Mouse (Mus musculus) naive thymus-derived CD4-positive, alpha-beta T cell, adult 2 months (primary cell): ENCODE data around the gene Fam166a.

ENCODE experiments used
- DNase-seq: peaks from one replicate; pipeline ENCODE4 v3.0.0-alpha.2; 2011; ENCODE audit warnings: low read depth

Gene Fam166a

GRCm38 (mm10) chr2:25223681-25224491 is 5.3 kb downstream of the Fam166a start:
- no peak for DNase-seq

DNA sequence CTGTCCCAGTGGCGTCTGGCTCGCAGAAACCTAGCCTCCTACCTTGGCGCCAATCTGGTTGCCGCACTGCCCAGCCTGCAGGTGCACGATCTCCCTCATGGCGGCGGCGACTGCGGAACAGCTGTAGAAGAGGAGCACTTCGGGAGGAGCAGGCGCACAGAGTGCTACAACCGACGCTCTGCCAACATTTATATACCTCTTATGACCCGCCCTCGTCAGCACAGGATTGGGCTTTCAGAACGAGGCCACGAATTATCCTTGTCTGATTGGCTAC is 5.9 kb downstream of the Fam166a start, which contains the start of gene Tubb4b:
Gene Tubb4b (minus strand): TSS at position 211 of the 274 bp plus-strand sequence.
- no peak for DNase-seq

DNA sequence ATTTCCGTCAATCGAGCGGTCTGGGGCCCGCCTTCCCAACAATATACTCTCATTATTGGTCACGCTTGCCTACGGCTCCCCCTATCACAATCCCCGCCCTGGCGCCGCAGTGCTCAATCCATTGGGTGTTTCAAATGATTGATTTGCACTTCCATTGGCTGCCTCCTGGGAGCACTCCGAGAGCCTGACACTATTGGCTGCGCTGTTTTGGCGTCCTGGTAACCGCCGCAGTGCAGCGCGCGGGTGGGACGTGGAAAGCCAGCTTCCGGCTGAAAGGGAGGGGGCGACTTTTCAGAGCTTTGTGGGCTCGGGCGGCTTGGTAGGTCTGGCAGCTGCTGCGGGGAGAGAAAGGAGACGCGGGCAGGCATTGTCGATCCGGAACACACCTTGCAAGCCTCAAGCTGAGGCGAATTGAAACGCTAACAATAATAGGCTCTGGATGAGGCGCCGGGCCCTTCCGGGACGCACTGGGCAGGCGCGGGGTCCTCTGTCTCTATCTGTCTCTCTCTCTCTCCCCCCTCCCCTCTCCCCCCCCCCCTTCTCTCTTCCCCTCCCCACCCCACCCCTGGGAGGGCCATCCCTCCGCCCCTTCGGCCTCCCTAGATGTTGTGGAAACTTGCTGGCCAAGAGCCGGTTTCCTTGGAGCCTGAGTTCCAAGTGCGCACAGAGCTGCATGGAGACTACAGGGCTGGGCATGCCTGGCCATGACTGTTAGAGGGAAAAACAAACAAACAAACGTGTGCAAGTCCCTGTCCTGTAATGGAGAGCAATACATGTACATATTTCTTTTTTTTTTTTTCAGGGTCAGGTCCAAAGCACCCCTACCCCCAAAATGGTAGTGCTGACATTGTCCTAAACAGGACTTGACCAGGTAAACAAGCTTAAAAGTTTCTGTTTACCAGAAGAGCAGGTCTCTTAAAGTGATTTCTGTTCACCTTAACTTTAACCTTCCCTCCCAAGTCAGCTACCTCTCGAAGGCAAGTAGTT is 6.5 kb downstream of the Fam166a start:
- DNase-seq: peak; percentile 99

DNA sequence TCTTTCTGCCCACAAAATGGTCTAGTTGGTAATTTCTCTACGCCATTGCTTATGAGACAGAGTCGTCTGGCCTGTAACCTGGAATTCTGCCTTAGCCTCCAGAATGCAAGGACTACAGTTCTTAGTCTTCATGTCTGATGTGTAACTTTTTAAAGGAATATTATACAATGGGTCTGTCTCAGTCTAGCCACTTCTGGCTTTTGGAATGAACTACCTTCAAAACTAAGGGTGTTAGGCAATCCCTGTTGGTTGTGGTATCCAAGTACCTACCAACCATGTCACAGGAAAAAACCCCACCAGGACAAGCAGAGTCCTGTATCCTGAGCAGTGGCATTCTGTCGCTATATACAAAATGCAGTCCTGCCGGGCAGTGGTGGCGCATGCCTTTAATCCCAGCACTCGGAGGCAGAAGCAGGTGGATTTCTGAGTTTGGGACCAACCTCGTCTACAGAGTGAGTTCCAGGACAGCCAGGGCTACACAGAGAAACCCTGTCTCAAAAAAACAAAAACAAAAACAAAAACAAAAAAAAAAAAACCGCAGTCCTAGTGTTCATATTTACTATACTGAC is 7.3 kb downstream of the Fam166a start:
- DNase-seq: no peak

DNA sequence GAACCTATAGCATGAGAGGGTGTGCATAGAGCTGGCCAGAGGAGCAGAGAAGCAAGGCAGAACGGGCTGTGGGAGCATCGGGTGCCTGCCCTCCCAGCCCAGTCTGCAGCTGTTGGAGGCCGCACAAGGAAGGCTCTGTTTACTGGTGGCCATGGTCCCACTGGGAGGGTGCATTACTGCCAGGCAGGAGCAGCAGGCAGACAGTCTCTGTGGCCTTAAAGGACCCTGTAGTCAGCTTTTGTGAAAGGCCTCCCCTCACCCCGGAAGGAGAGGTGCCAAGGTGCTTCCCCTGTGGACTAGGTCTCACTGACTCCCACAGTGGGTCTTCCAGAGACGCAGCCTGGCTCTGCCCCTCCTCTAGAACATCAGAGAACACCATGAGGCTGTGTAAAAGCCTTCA is 8.3 kb downstream of the Fam166a start:
- no peak for DNase-seq

DNA sequence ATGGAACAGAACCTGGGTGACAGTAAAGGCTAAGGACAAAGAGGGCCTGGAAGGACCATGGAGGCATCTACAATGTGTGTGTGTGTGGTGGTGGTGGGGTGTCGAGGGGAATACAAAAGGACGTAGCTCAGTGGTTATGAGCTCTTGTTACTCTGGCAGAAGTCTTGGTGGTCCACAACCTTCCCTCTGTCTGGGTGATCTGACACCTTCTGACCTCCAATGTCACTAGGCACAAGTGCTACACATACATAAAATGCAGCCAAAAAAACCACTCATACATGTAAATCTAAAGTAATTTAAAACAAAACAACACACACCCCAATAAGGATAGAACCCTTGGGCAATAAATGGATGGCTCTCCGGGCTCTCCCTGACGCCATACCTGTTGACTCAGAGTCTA is 8.9 kb downstream of the Fam166a start:
- DNase-seq: peak; percentile 26

DNA sequence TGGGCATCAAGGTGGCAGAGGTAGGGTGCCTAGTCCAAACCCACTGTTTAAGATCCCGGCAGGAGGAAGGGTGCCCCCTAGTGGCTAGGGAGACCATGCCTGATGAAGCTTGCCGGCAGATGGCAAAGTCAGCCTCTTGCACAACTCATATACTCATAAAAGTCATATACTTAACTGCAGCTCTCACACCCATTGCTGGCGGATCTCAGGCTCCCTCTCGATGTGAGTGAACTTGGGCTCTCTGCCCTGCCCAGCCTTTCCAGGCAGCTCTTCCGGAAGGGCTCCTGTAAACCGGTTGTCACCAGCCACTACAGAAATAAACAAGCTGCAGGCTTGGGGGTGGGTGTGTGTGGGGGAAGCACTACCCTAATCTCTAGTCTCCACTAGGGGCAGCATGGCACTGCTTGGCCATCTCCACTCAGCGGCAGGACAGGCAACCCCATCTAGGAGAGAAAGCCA is 9.9 kb downstream of the Fam166a start:
- peak; percentile 94 for DNase-seq

DNA sequence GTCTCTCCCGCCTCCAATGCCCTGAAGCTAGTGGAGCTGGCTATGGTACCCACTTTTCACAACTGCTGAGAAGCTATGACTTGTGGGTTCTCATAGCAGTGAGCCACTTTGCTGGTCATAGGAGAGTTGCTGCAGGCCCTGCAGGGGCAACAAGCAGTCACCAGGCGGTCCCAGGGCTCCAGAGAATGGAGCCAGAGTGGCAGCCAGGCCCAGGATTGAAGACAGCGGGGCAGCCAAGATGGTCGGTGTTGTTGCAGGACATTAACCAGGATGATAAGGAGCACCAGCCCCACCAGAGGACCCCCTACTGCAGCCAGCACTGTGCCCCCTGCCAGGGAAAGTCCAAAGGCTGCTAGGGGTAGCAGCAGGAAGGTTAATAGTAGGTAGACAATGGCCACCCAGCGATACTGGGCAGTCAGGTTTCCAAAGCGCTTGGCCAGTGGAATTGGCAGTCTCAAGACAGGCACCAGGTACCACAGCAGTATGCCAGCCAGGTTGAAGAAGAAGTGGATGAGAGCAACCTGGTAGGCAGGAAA is 10.5 kb downstream of the Fam166a start:
- no peak for DNase-seq

- no peak for DNase-seq
Observed at GRCm38 (mm10) chr2:25229582-25229981, 11.0 kb downstream of the Fam166a start.

GRCm38 (mm10) chr2:25230581-25230980 is 12.0 kb downstream of the Fam166a start:
- DNase-seq: no peak

- no peak for DNase-seq
Observed at GRCm38 (mm10) chr2:25231038-25231437, 12.5 kb downstream of the Fam166a start.

- DNase-seq: no peak
Observed at GRCm38 (mm10) chr2:25233421-25233820, 14.9 kb downstream of the Fam166a start.

GRCm38 (mm10) chr2:25234050-25234449 is 15.5 kb downstream of the Fam166a start, which contains the start of gene Slc34a3:
Gene Slc34a3 (minus strand): TSS chr2:25234364.
- DNase-seq: no peak

GRCm38 (mm10) chr2:25234551-25235220 is 16.1 kb downstream of the Fam166a start:
- DNase-seq: no peak

DNA sequence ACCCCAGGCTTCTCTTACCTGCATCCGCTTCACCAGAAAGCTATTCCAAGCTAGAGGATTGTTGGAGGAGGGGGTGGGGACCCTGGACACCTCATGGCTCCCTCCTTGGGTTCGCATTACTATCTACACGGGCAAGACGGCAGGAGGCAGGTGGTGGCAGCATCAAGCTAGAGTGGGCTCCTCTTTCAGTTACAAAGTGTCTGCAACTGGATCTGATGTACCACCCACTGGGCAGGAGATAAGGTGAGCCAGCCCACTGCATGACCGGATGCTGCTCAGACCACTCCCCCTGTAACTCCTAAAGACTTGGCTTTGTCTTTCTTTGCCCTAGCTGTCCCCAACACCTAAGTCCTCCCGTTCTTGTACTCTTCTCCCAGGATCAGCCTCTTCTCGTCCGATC is 18.1 kb downstream of the Fam166a start, which contains the start of gene Rnf224:
Gene Rnf224 (minus strand): TSS at position 174 of the 400 bp plus-strand sequence.
- no peak for DNase-seq

GRCm38 (mm10) chr2:25237522-25237921 is 19.0 kb downstream of the Fam166a start:
- no peak for DNase-seq

DNA sequence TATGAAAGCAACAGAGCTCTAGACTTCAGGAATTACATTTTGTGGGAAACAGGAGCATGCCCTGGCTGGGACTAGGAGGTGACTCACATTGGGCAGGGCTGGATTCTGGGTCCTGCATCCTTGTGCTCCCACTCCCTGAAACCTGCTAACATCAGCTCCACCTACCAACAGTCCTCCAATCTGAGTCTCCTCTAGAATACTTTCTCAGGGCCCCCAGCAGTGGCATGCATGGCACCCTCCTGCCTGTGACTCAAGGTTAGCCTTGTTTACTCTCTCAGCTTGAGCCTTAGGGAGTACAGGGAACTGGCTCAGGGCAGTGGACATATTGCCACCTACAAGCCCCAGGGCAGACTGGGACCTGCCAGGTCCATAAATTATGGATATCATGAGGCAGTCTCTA is 19.6 kb downstream of the Fam166a start:
- no peak for DNase-seq

DNA sequence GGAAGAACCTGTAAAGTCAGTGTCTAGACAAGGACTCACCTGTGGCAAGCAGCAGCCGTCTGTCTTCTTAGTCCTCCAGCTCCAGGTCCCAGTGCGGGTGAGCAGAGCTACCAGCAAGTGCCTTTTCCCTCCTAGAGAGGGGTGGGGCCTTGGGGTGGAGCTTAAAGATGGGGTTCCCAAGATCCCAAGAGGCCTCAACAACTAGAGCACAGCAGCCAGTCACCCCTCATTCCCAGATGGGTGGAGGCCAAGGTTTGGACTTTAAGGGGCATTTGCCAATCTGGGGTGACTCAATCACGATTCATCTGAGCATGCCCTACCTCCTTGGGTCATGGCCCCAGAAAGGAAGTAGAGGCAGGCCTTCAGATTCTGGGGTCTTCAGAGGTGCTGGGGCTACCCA is 21.2 kb downstream of the Fam166a start:
- no peak for DNase-seq

GRCm38 (mm10) chr2:25240310-25240709 is 21.8 kb downstream of the Fam166a start:
- DNase-seq: no peak

GRCm38 (mm10) chr2:25240723-25241437 is 22.3 kb downstream of the Fam166a start:
- peak; percentile 75 for DNase-seq

DNA sequence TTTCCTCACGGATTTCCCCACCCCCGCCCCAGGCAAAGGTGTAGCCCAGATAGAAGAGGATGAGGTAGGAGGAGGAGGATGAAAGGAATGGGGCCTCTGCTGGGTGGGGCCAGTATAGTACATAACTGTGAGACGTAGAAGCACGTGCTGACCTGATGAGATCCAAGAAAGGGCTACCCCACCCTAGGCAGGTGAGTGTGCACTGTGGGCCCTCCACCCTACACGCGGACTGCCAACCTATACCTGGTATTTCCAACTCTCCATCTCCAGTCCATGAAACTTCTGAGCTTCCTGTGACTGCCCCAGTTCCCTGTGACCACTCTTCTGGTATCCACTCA is 22.9 kb downstream of the Fam166a start:
- peak; percentile 45 for DNase-seq
